ENCODE assay signal across 8 mouse cellular contexts in the genomic region with DNA sequence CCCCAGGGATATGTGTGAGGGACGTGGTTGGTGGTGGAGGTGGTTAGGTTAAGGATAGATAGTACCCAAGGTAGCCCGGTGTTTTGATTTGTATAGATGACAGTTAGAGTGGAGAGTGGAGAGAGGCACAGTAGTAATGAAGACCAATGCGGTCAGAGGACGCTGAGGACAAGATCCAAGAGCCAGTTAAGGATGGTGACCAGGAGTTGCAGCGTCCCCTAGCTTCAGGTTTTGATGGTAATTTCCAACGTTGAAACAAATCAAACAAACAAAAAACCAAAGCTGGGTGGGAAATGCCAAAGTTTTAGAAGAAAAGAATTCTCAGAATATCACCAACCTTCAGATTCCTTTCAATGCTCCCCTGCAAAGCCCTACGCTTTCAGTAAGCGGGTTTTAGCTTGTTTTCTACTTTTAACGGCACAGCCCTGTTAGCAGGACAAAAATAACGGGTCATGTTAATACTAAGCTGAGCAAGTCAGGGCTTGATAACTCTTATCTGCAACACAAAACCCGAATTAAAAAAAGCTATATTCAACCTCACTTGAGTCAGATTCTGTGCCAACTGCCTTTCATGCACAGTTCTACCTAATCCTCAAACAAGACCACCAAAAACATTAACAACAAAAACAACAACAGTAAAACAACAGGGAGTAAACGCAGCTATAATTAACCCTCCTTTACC. TPM values are rescaled to one million over a fixed set of nuclear protein-coding genes. Genes with fewer than 3 reads are reported as not detected.
DNase-seq lines count a peak whose midpoint lies in the region; ATAC-seq and TF ChIP-seq lines count a peak whose summit lies in the region.

No protein-coding gene starts in this region.

- H3K4me1 ChIP-seq in heart, adult 2 months (ENCODE audit: control insufficient read depth, insufficient read depth, low read length): no peaks in the 10 kb centered on the region
- peaks cover 6% of the 10 kb centered on the region for H3K4me1 ChIP-seq in forebrain, embryonic 14.5 days (ENCODE audit: control insufficient read depth, insufficient read depth, low read length)
- 0 out of 2 replicates have a peak, but pooled peaks cover 2% of the 10 kb centered on the region for H3K4me1 ChIP-seq in midbrain, postnatal 0 days (ENCODE audit: insufficient read depth, low read length)

- peak overlapping the region; percentile 91 for H3K4me3 ChIP-seq in heart, adult 2 months
- H3K4me3 ChIP-seq in forebrain, embryonic 14.5 days (ENCODE audit: low read depth, low read length): peak overlapping the region; percentile 88
- peak overlapping the region; percentile 98 for H3K4me3 ChIP-seq in midbrain, postnatal 0 days (ENCODE audit: low read depth, low read length)

- peak overlapping the region; percentile 68 for H3K9ac ChIP-seq in heart, adult 2 months (ENCODE audit: low read depth, low read length)
- H3K9ac ChIP-seq in forebrain, embryonic 14.5 days (ENCODE audit: low read length): peak overlapping the region; percentile 66
- peak overlapping the region; percentile 54 for H3K9ac ChIP-seq in midbrain, postnatal 0 days (replicated peaks; ENCODE audit: low read length, poor library complexity, severe bottlenecking)

- no peaks in the 10 kb centered on the region for H3K27me3 ChIP-seq in heart, adult 2 months (ENCODE audit: control insufficient read depth, insufficient read depth, low read length)
- H3K27me3 ChIP-seq in forebrain, embryonic 14.5 days (replicated peaks; ENCODE audit: control insufficient read depth, insufficient read depth, low read length): no peaks in the 10 kb centered on the region
- no peaks in the 10 kb centered on the region for H3K27me3 ChIP-seq in midbrain, postnatal 0 days (ENCODE audit: insufficient read depth, low read length)

- TF ChIP-seq POLR2A in heart, adult 2 months (IDR thresholded peaks at IDR 0.05; ENCODE audit: insufficient read depth, low read depth, low read length): no peak

- H3K79me2 ChIP-seq in heart, adult 2 months (replicated peaks; ENCODE audit: control insufficient read depth, insufficient read depth, low read length): 0 out of 2 replicates have a peak, but pooled peaks cover 1% of the 10 kb centered on the region

- H3K27ac ChIP-seq in heart, adult 2 months: peak overlapping the region; percentile 74
- H3K27ac ChIP-seq in forebrain, embryonic 14.5 days (ENCODE audit: low read depth, low read length): 0 out of 2 replicates have a peak overlapping the region, but pooled peaks have one; percentile 44
- H3K27ac ChIP-seq in midbrain, postnatal 0 days (ENCODE audit: low read depth, low read length): peak overlapping the region; percentile 12; the same call in 1 of the 2 replicates

- H3K36me3 ChIP-seq in heart, adult 2 months (ENCODE audit: control insufficient read depth, insufficient read depth, low read length): no peaks in the 10 kb centered on the region
- no peaks in the 10 kb centered on the region for H3K36me3 ChIP-seq in forebrain, embryonic 14.5 days (ENCODE audit: control insufficient read depth, insufficient read depth, low read length)
- no peaks in the 10 kb centered on the region for H3K36me3 ChIP-seq in midbrain, postnatal 0 days (ENCODE audit: insufficient read depth, low read length)

- intact Hi-C loops in heart, adult 2 months (cut with DNase I): loop anchor here (10.0 kb wide), 1 partner anchor 451 kb away; a partner anchor contains a TSS

- peak; percentile 65 for TF ChIP-seq CTCF in heart, adult 2 months (IDR thresholded peaks at IDR 0.05)
- TF ChIP-seq CTCF in midbrain, postnatal 0 days (IDR thresholded peaks at IDR 0.05): peak; percentile 58

- no peaks in the 10 kb centered on the region for H3K9me3 ChIP-seq in forebrain, embryonic 14.5 days (replicated peaks; ENCODE audit: control insufficient read depth, low read length)
- H3K9me3 ChIP-seq in midbrain, postnatal 0 days (ENCODE audit: low read length): no peaks in the 10 kb centered on the region

- no peak for DNase-seq in heart, adult 2 months
- no peak for DNase-seq in heart, adult 8-10 months (ENCODE audit: low spot score)
- peak; percentile 21 for DNase-seq in R1 (ENCODE audit: low read depth, low spot score)
- DNase-seq in forebrain, embryonic 14.5 days (ENCODE audit: low spot score): no peak
- DNase-seq in kidney, postnatal 14 days: peak; percentile 18
- DNase-seq in midbrain, postnatal 0 days (ENCODE audit: low spot score): peak; percentile 4
- no peak for DNase-seq in urinary bladder, postnatal 14 days (ENCODE audit: low spot score)
- DNase-seq in right cerebral cortex, adult 2 months (ENCODE audit: low spot score in 2 of 2): no peak

- 15% methylated on average over 12 of the region's 12 CpGs for WGBS in heart, adult 2 months
- 26% methylated on average over 12 of the region's 12 CpGs for WGBS in forebrain, embryonic 14.5 days
- 27% methylated on average over 12 of the region's 12 CpGs for WGBS in midbrain, postnatal 0 days

- TF ChIP-seq EP300 in heart, adult 2 months (IDR thresholded peaks at IDR 0.05; ENCODE audit: insufficient read depth, low read depth, low read length): no peak

- peak overlapping the region; percentile 70 for H3K4me2 ChIP-seq in forebrain, embryonic 14.5 days (ENCODE audit: low read length)
- peak overlapping the region; percentile 65 for H3K4me2 ChIP-seq in midbrain, postnatal 0 days (ENCODE audit: low read depth, low read length, poor library complexity, severe bottlenecking)

- ATAC-seq in forebrain, embryonic 14.5 days: no peak
- ATAC-seq in midbrain, postnatal 0 days (ENCODE audit: low FRiP score): no peak

RNA-seq across cellular contexts. Expression of a gene that starts 0.6 kb away (rescaled TPM):
- 10 to 100 TPM; 57.8 to 88.9 TPM for total RNA-seq in heart, adult 2 months (2021)
- polyA plus RNA-seq in heart, adult 2 months (2012; rRNA removed): 22.1 and 39.9 TPM in 2 replicates
- 100 to 1,000 TPM in 1 of 4 experiments, 10 to 100 TPM in 3; 65.2 to 106 (median 92.3) TPM for total RNA-seq in heart, adult 8-10 months (2022)
- polyA plus RNA-seq in forebrain, embryonic 14.5 days (2014; fragmentation: Nextera tagmentation; extraction: Ambion mirVana): 535 and 539 TPM in 2 replicates
- total RNA-seq in midbrain, postnatal 0 days (2014; rRNA removed): 240 and 332 TPM in 2 replicates
- polyA plus RNA-seq in midbrain, postnatal 0 days (2015; fragmentation: Nextera tagmentation; extraction: Ambion mirVana): 408 and 416 TPM in 2 replicates

RNA-seq across cellular contexts. Expression of a gene that starts 0.8 kb away (rescaled TPM):
- 10 to 100 TPM in 1 of 2 experiments, 1 to 10 TPM in 1; 9.6 to 10.3 TPM for total RNA-seq in heart, adult 2 months (2021)
- 2.5 and 4.2 TPM in 2 replicates for polyA plus RNA-seq in heart, adult 2 months (2012; rRNA removed)
- total RNA-seq in heart, adult 8-10 months (2022): 10 to 100 TPM in 1 of 4 experiments, 1 to 10 TPM in 3; 9.8 to 11.8 (median 9.9) TPM
- polyA plus RNA-seq in forebrain, embryonic 14.5 days (2014; fragmentation: Nextera tagmentation; extraction: Ambion mirVana): 19.3 and 20.9 TPM in 2 replicates
- 30.1 and 39.6 TPM in 2 replicates for total RNA-seq in midbrain, postnatal 0 days (2014; rRNA removed)
- 7.7 and 10.4 TPM in 2 replicates for polyA plus RNA-seq in midbrain, postnatal 0 days (2015; fragmentation: Nextera tagmentation; extraction: Ambion mirVana)

Comparison
In these comparisons a context has a peak if more than half of its experiments do, and no peak if none do; other contexts are left out.
1. DNase-seq: peak in R1 (single experiment), kidney, postnatal 14 days (single experiment) and midbrain, postnatal 0 days (single experiment); none in heart, adult 2 months (0 of 2), heart, adult 8-10 months (single experiment), forebrain, embryonic 14.5 days (single experiment), urinary bladder, postnatal 14 days (single experiment) and right cerebral cortex, adult 2 months (0 of 2).
2. H3K27ac ChIP-seq: peak in every context shown above with its lines; median percentile 74 in heart, adult 2 months; 44 in forebrain, embryonic 14.5 days; 12 in midbrain, postnatal 0 days.
3. Peak in every context shown above with its lines, with median percentiles within 50 percentile points of each other: H3K4me3 ChIP-seq and H3K9ac ChIP-seq.